Mouse (Mus musculus): ENCODE data around the gene Atf6. TPM values are rescaled to one million over a fixed set of nuclear protein-coding genes. Genes with fewer than 3 reads are reported as not detected.

Gene Atf6
- 30.0 TPM for polyA plus RNA-seq (2015; fragmentation: Illumina TruSeq; extraction: RNeasy Lipid Tissue Mini Kit (QIAGEN cat#74804); ENCODE audit: low read depth, low replicate concordance)

DNA sequence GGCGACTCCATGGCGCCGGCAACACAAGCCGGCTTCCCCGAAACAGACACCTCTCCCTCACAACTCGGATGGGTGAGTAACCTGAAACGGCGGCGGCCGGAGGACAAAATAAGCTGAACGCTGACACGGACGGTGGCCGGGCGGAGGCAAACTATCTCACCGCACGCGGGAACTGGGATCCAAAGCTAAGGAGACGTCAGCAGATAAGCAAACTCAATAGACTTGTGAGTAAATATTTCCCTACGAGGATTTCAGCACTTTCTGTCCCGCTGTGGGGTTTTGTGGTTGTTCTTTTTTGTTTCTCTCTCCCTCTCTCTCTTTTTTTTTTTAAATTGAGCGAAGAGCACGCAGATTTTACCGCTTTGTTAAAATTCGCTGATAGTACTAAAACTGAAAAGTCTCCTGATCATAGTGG is at the start of gene Atf6:
TSS of gene Atf6 (minus strand) at position 81 of the 415 bp plus-strand sequence.

DNA sequence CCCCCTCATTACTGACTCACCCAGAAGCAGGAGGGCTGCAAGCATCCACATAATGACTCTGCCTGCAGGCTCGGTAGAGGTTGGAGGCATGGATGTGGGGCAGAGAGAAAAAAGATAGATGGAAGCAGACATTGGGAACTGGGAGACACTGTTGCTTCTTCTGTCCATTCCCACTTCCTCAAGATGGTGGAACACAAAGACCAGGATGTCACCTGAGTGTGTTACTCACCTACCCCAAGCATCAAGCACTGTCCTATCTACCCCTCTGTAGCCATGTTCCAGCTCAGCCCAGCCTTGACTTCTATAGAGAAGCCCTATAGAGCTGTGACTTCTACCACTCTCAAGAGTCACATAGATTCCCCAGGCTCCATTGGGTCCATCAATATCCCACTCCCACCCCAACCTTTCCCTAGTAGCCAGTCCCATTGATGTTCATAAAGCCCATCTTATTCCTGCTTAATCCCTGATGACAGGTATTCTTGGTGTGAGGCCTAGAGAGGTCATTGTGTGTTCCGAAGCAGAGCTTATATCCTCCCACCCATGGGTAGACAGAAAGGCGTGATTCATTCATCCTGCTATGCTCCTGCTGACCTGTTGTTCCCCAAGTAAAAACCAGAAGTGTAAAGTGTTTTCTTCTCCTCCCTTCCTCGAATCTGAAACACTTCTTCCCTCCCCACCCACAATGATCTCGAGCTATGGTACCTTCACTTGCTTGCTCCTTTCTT is 45.5 kb upstream of the Atf6 start, which contains the start of gene Fcrlb:
TSS of gene Fcrlb (minus strand) at position 51 of the 725 bp plus-strand sequence.

DNA sequence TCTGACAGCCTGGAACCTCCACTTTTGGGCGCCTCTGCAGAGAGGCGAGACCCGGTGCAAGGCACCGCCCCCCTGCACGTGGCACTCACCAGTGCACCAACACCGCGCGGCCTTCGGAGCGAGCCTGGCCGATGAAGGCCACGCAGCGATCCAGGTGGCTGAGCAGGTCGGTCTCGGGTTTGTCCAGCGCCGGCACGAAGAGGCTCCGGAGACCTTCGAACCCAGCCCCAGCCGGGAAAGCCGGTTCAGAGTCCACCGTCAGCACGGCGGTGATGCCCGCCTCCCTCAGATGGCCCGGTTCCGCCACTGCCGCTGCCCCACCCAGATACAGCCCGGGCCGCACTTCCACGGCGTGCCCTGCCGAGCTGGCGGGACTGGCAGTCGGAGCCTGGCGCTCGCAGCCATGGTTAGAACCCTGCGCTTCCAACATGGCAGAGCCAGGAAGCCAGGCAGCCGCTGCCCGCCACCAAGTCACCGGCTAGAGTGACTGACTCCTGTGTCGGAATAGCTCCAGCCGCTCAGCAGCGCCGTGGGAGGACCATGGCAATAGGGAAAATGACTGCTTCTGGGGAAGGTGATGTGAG is 17.5 kb upstream of the Atf6 start, which contains the start of the genes Gm26620 and Dusp12:
TSS of gene Gm26620 (plus strand) at position 88 of the 584 bp plus-strand sequence.
TSS of gene Dusp12 (minus strand) at position 563 of the 584 bp plus-strand sequence.

Other genes with a start within 250 kb of the Atf6 start
- gene Olfml2b, start 223.2 kb downstream of the Atf6 start, polyA plus RNA-seq (2015; fragmentation: Illumina TruSeq; extraction: RNeasy Lipid Tissue Mini Kit (QIAGEN cat#74804); ENCODE audit: low read depth, low replicate concordance), result 7.2 TPM
- not detected for gene Gm26620, start 17.3 kb upstream of the Atf6 start, polyA plus RNA-seq (2015; fragmentation: Illumina TruSeq; extraction: RNeasy Lipid Tissue Mini Kit (QIAGEN cat#74804); ENCODE audit: low read depth, low replicate concordance)
- 26.2 TPM for gene Dusp12, start 17.8 kb upstream of the Atf6 start, polyA plus RNA-seq (2015; fragmentation: Illumina TruSeq; extraction: RNeasy Lipid Tissue Mini Kit (QIAGEN cat#74804); ENCODE audit: low read depth, low replicate concordance)
- 0.37 TPM for gene Fcrlb, start 45.2 kb upstream of the Atf6 start, polyA plus RNA-seq (2015; fragmentation: Illumina TruSeq; extraction: RNeasy Lipid Tissue Mini Kit (QIAGEN cat#74804); ENCODE audit: low read depth, low replicate concordance)
- gene Fcrla, start 59.8 kb upstream of the Atf6 start, polyA plus RNA-seq (2015; fragmentation: Illumina TruSeq; extraction: RNeasy Lipid Tissue Mini Kit (QIAGEN cat#74804); ENCODE audit: low read depth, low replicate concordance), result not detected
- 5.2 TPM for gene Fcgr2b, start 108.8 kb upstream of the Atf6 start, polyA plus RNA-seq (2015; fragmentation: Illumina TruSeq; extraction: RNeasy Lipid Tissue Mini Kit (QIAGEN cat#74804); ENCODE audit: low read depth, low replicate concordance)
- 0.74 TPM for gene Fcgr4, start 151.1 kb upstream of the Atf6 start, polyA plus RNA-seq (2015; fragmentation: Illumina TruSeq; extraction: RNeasy Lipid Tissue Mini Kit (QIAGEN cat#74804); ENCODE audit: low read depth, low replicate concordance)
- gene Fcgr3, start 197.2 kb upstream of the Atf6 start, polyA plus RNA-seq (2015; fragmentation: Illumina TruSeq; extraction: RNeasy Lipid Tissue Mini Kit (QIAGEN cat#74804); ENCODE audit: low read depth, low replicate concordance), result 32.3 TPM
- gene Cfap126, start 246.1 kb upstream of the Atf6 start, polyA plus RNA-seq (2015; fragmentation: Illumina TruSeq; extraction: RNeasy Lipid Tissue Mini Kit (QIAGEN cat#74804); ENCODE audit: low read depth, low replicate concordance), result 5.5 TPM

Data from brain, adult 10 weeks (tissue).